Mouse (Mus musculus) embryonic facial prominence, embryonic 12.5 days (tissue): ENCODE data around the gene Rap1gap. TPM values are rescaled to one million over a fixed set of nuclear protein-coding genes. Genes with fewer than 3 reads are reported as not detected.

Experiments
- ATAC-seq: fragments of 200-750 bp; cut with Nextera tagmentation; 2 replicates; pipeline ENCODE4 v1.8.0; 2017; ENCODE audit not compliant: insufficient number of reproducible peaks, insufficient read depth, low FRiP score, low TSS enrichment
- H3K27ac ChIP-seq: fragments of 300-500 bp; sonication (generic); 2 replicates; pipeline ENCODE4 v1.5.1; 2016; ENCODE audit warnings: mild to moderate bottlenecking
- H3K27me3 ChIP-seq: fragments of 300-500 bp; sonication (generic); 2 replicates; pipeline ENCODE4 v1.6.1; 2016; ENCODE audit warnings: mild to moderate bottlenecking, moderate library complexity
- H3K36me3 ChIP-seq: fragments of 300-500 bp; sonication (generic); 2 replicates; pipeline ENCODE4 v1.6.1; 2016; ENCODE audit warnings: mild to moderate bottlenecking
- H3K4me1 ChIP-seq: fragments of 300-500 bp; sonication (generic); 2 replicates; pipeline ENCODE4 v1.6.1; 2016
- H3K4me2 ChIP-seq: fragments of 300-500 bp; sonication (generic); replicated peaks from 2 replicates; pipeline ENCODE4 v1.6.1; 2016; ENCODE audit warnings: mild to moderate bottlenecking, moderate library complexity
- H3K4me3 ChIP-seq: fragments of 300-500 bp; sonication (generic); 2 replicates; pipeline ENCODE4 v1.5.1; 2016; ENCODE audit warnings: mild to moderate bottlenecking
- H3K9ac ChIP-seq: fragments of 300-500 bp; sonication (generic); 2 replicates; pipeline ENCODE4 v1.6.1; 2016; ENCODE audit warnings: mild to moderate bottlenecking, moderate library complexity
- H3K9me3 ChIP-seq: fragments of 300-500 bp; sonication (generic); 2 replicates; pipeline ENCODE4 v1.6.1; 2016; ENCODE audit warnings: mild to moderate bottlenecking, moderate library complexity
- WGBS: fragments of 180-500 bp; shearing (Covaris S2); methylation state at CpG from one replicate; pipeline ENCODE4 v1.1.7; 2016; 5-methylcytosine and 5-hydroxymethylcytosine counted together
- polyA plus RNA-seq: library from polyadenylated mRNA; unstranded; fragments of >200 nt; fragmentation: Nextera tagmentation; extraction: Ambion mirVana; gene quantifications from 2 replicates; pipeline ENCODE4 v1.2.1, GENCODE M21; 2016

Rap1gap gene
- polyA plus RNA-seq, 1 experiment from 2014 or later = 15.1 TPM

GRCm38 (mm10) chr4:137646262-137646661, 18.3 kb upstream of the Rap1gap start:
- H3K36me3 ChIP-seq = peaks cover 77% of the 10 kb centered on the region

GRCm38 (mm10) chr4:137647648-137648047, 16.9 kb upstream of the Rap1gap start:
- 46% methylated on average over 6 of the region's 6 CpGs for whole genome bisulfite sequencing
- Histone ChIP-seq H3K27ac (0 out of 2 replicates have a peak overlapping the region, but pooled peaks have one; percentile 25), H3K36me3 (peaks cover 87% of the 10 kb centered on the region), H3K4me2 (no peak overlapping the region), H3K27me3 (no peaks in the 10 kb centered on the region), H3K9ac (no peak overlapping the region), H3K4me3 (no peak overlapping the region), H3K4me1 (no peaks in the 10 kb centered on the region; the same call in 1 of the 2 replicates), H3K9me3 (no peaks in the 10 kb centered on the region)
- no peak for ATAC-seq

More at GRCm38 (mm10) chr4:137646262-137646661, 18.3 kb upstream of the Rap1gap start:
- Histone ChIP-seq H3K27ac (no peak overlapping the region), H3K9ac (no peak overlapping the region), H3K9me3 (no peaks in the 10 kb centered on the region), H3K4me1 (no peaks in the 10 kb centered on the region; the same call in 1 of the 2 replicates), H3K4me2 (no peak overlapping the region), H3K27me3 (no peaks in the 10 kb centered on the region), H3K4me3 (no peak overlapping the region)
- no peak for ATAC-seq

GRCm38 (mm10) chr4:137648230-137648629, 16.3 kb upstream of the Rap1gap start:
- 73% methylated on average over 9 of the region's 9 CpGs for WGBS
- Histone ChIP-seq H3K27ac (no peak overlapping the region), H3K4me1 (no peaks in the 10 kb centered on the region; the same call in 1 of the 2 replicates), H3K9ac (no peak overlapping the region), H3K27me3 (no peaks in the 10 kb centered on the region), H3K4me2 (no peak overlapping the region), H3K9me3 (no peaks in the 10 kb centered on the region), H3K36me3 (peaks cover 88% of the 10 kb centered on the region), H3K4me3 (no peak overlapping the region)
- ATAC-seq = no peak

GRCm38 (mm10) chr4:137650912-137651311, 13.6 kb upstream of the Rap1gap start:
- Histone ChIP-seq H3K27me3 (no peaks in the 10 kb centered on the region), H3K4me1 (no peaks in the 10 kb centered on the region; the same call in 1 of the 2 replicates), H3K36me3 (peaks cover 93% of the 10 kb centered on the region), H3K9me3 (no peaks in the 10 kb centered on the region), H3K9ac (no peak overlapping the region), H3K27ac (no peak overlapping the region), H3K4me3 (no peak overlapping the region), H3K4me2 (no peak overlapping the region)
- WGBS = 82% methylated on average over 5 of the region's 5 CpGs
- ATAC-seq = no peak

GRCm38 (mm10) chr4:137652835-137653346, 11.6 kb upstream of the Rap1gap start:
- Histone ChIP-seq H3K27me3 (no peaks in the 10 kb centered on the region), H3K9me3 (no peaks in the 10 kb centered on the region), H3K4me1 (no peaks in the 10 kb centered on the region; the same call in 1 of the 2 replicates), H3K27ac (no peak overlapping the region), H3K9ac (no peak overlapping the region), H3K4me2 (no peak overlapping the region), H3K4me3 (no peak overlapping the region), H3K36me3 (peaks cover 96% of the 10 kb centered on the region)
- WGBS = 93% methylated on average over 5 of the region's 5 CpGs
- no peak for ATAC-seq

GRCm38 (mm10) chr4:137655241-137656031, 9.1 kb upstream of the Rap1gap start:
- 0 out of 2 replicates have a peak, but pooled peaks cover 3% of the 10 kb centered on the region for H3K4me1 ChIP-seq
- peaks cover 76% of the 10 kb centered on the region for H3K36me3 ChIP-seq
- 87% methylated on average over 18 of the region's 18 CpGs for WGBS
- no peaks in the 10 kb centered on the region for H3K9me3 ChIP-seq
- H3K27me3 ChIP-seq = no peaks in the 10 kb centered on the region
- no peak overlapping the region for H3K4me2 ChIP-seq
- no peak overlapping the region for H3K4me3 ChIP-seq
- peak overlapping the region; percentile 17; the same call in 1 of the 2 replicates for H3K27ac ChIP-seq
- ATAC-seq = no peak
- H3K9ac ChIP-seq = no peak overlapping the region

GRCm38 (mm10) chr4:137657674-137658073, 6.9 kb upstream of the Rap1gap start:
- Histone ChIP-seq H3K4me3 (no peak overlapping the region), H3K36me3 (peaks cover 54% of the 10 kb centered on the region), H3K9ac (no peak overlapping the region), H3K4me2 (no peak overlapping the region), H3K27me3 (no peaks in the 10 kb centered on the region), H3K4me1 (0 out of 2 replicates have a peak, but pooled peaks cover 3% of the 10 kb centered on the region), H3K27ac (no peak overlapping the region), H3K9me3 (no peaks in the 10 kb centered on the region)
- 87% methylated on average over 8 of the region's 8 CpGs for WGBS
- no peak for ATAC-seq

GRCm38 (mm10) chr4:137659541-137659940, 5.0 kb upstream of the Rap1gap start:
- H3K27me3 ChIP-seq = peaks cover 14% of the 10 kb centered on the region
- no peak overlapping the region for H3K4me3 ChIP-seq
- H3K4me2 ChIP-seq = no peak overlapping the region
- H3K9me3 ChIP-seq = no peaks in the 10 kb centered on the region
- ATAC-seq = no peak
- peaks cover 36% of the 10 kb centered on the region for H3K36me3 ChIP-seq
- no peak overlapping the region for H3K27ac ChIP-seq
- H3K9ac ChIP-seq = no peak overlapping the region
- 83% methylated on average over 4 of the region's 4 CpGs for WGBS
- peaks cover 10% of the 10 kb centered on the region; the same call in 1 of the 2 replicates for H3K4me1 ChIP-seq

GRCm38 (mm10) chr4:137660364-137661077, 4.0 kb upstream of the Rap1gap start:
- 59% methylated on average over 10 of the region's 10 CpGs for WGBS
- no peak overlapping the region for H3K9ac ChIP-seq
- no peak overlapping the region for H3K4me2 ChIP-seq
- H3K27ac ChIP-seq = no peak overlapping the region
- H3K27me3 ChIP-seq = peaks cover 24% of the 10 kb centered on the region
- peaks cover 26% of the 10 kb centered on the region for H3K36me3 ChIP-seq
- H3K4me1 ChIP-seq = peaks cover 17% of the 10 kb centered on the region; the same call in 1 of the 2 replicates
- H3K4me3 ChIP-seq = no peak overlapping the region
- ATAC-seq = no peak
- no peaks in the 10 kb centered on the region for H3K9me3 ChIP-seq

- Histone ChIP-seq H3K27ac (no peak overlapping the region), H3K27me3 (peaks cover 29% of the 10 kb centered on the region), H3K4me2 (no peak overlapping the region), H3K36me3 (peaks cover 21% of the 10 kb centered on the region), H3K9me3 (no peaks in the 10 kb centered on the region), H3K4me3 (no peak overlapping the region), H3K9ac (no peak overlapping the region), H3K4me1 (peaks cover 17% of the 10 kb centered on the region; the same call in 1 of the 2 replicates)
- ATAC-seq = no peak
- 71% methylated on average over 2 of the region's 2 CpGs for WGBS
These were observed 3.5 kb upstream of the Rap1gap start for GRCm38 (mm10) chr4:137661078-137661450.

GRCm38 (mm10) chr4:137661547-137661946, 3.0 kb upstream of the Rap1gap start:
- WGBS = 82% methylated on average over 6 of the region's 6 CpGs
- Histone ChIP-seq H3K36me3 (peaks cover 16% of the 10 kb centered on the region), H3K27me3 (peaks cover 34% of the 10 kb centered on the region), H3K4me3 (no peak overlapping the region), H3K9ac (no peak overlapping the region), H3K9me3 (no peaks in the 10 kb centered on the region), H3K4me1 (peaks cover 17% of the 10 kb centered on the region; the same call in 1 of the 2 replicates), H3K27ac (no peak overlapping the region), H3K4me2 (no peak overlapping the region)
- ATAC-seq = no peak
